Mouse (Mus musculus) urinary bladder, adult 2 months (tissue): Measurements from ENCODE around the gene Smoc2. TPM values are rescaled to one million over a fixed set of nuclear protein-coding genes. Genes with fewer than 3 reads are reported as not detected.
A peak's percentile ranks its signal among the peaks of the same experiment; 100 is the strongest.

Experiments used
- DNase-seq: peaks from one replicate; pipeline ENCODE4 v3.0.0; 2022; ENCODE audit warnings: low spot score
- polyA plus RNA-seq: library from polyadenylated mRNA; depleted of rRNA; stranded (reverse); fragments of >200 nt; gene quantifications from 2 replicates; pipeline ENCODE4 v1.2.3, GENCODE M21; 2012

Gene Smoc2
- polyA plus RNA-seq, 1 experiment: 129 TPM

- DNase-seq: no peak
Observed at GRCm38 (mm10) chr17:14277310-14277709, 2.0 kb upstream of the Smoc2 start.

- no peak for DNase-seq
Observed at GRCm38 (mm10) chr17:14279966-14280300, 627 bp downstream of the Smoc2 start.

DNA sequence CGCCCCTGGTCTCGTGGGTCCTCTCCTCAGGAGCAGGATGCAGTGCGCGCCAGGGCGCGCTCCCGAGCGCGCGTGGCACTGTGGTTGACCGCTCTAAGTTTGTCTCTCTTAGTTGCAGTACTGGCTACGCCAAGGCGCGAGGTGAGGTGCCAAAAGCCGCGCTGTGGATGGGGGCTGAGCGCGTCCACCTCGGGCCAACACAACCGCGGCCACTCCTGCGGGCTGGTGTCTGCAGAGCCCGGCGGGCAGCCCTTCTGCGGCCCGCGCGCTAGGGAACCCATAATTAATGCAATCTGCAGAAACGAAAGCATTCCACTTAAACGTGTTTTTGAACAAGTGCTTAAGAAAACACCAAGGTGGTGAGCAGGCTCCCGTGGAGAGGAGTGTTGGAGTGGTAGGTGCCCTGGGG is 1.1 kb downstream of the Smoc2 start:
- DNase-seq: no peak

GRCm38 (mm10) chr17:14288015-14288616 is 8.8 kb downstream of the Smoc2 start:
- peak; percentile 75 for DNase-seq

DNA sequence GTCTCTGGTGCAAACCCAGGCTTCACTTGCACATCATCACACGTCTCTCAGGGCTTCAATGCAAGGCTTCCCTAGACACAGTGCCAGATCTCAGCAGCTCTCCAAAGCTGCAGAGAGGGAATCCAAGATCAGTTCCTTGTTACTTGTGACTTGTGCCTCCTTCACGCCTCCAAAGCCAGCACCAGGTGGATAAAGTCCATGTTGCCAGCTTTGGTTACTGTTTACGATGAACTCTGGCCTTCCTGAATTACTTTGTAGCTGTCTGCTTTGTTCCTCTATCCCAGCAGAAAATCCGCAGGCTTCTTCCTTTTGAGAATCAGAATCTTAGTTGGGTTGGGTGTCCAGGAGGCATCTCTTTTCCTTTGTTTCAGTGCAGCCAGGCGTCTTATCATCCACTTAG is 14.3 kb downstream of the Smoc2 start:
- DNase-seq: no peak

- DNase-seq: no peak
Observed at GRCm38 (mm10) chr17:14295146-14295545, 15.8 kb downstream of the Smoc2 start.

GRCm38 (mm10) chr17:14300361-14300760 is 21.1 kb downstream of the Smoc2 start:
- DNase-seq: no peak

- no peak for DNase-seq
Observed at GRCm38 (mm10) chr17:14301491-14302344, 22.4 kb downstream of the Smoc2 start.

DNA sequence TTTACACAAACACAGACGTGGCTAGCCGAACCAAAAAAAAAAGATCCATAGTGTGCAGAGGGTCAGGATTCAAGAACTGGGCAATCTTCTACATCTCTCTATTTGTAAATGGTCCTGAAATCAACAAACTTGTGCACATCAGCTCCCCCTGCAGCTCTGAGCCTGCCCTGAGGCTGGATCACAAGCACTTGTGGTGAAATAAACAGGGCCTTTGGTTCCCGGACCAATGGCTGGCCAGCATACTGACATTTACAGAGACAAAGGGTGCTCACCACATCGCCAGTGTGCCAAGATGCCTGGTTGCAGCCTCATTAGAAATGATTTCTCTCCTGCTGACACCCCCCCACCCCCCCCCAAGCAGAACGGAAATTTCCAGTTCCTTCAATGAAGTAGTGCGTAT is 23.1 kb downstream of the Smoc2 start:
- DNase-seq: no peak

GRCm38 (mm10) chr17:14303722-14304121 is 24.4 kb downstream of the Smoc2 start:
- DNase-seq: no peak

DNA sequence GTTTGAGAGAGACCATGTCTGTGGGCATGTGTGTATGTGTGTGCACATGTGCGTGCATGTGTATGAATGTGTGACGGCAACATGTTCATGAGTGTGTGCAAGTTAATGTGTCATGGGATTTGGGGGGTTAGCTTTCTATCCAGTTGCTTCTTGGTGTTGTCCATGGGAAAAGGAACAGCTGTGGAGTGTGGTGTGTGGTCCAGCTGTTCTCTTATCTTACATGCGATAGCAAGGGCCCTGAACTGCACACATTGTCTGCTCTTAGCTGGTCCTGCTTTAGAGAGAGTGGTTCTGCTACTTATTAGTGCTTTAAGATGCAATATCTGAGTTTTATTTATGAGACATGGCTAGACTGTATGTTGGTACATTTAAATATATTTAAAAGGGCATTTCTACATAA is 30.6 kb downstream of the Smoc2 start:
- no peak for DNase-seq

GRCm38 (mm10) chr17:14312440-14312839 is 33.1 kb downstream of the Smoc2 start:
- DNase-seq: no peak

GRCm38 (mm10) chr17:14314308-14314707 is 35.0 kb downstream of the Smoc2 start:
- no peak for DNase-seq

GRCm38 (mm10) chr17:14316536-14316935 is 37.2 kb downstream of the Smoc2 start:
- no peak for DNase-seq

GRCm38 (mm10) chr17:14317439-14317838 is 38.1 kb downstream of the Smoc2 start:
- no peak for DNase-seq

- DNase-seq: no peak
Observed at GRCm38 (mm10) chr17:14326156-14326555, 46.9 kb downstream of the Smoc2 start.

DNA sequence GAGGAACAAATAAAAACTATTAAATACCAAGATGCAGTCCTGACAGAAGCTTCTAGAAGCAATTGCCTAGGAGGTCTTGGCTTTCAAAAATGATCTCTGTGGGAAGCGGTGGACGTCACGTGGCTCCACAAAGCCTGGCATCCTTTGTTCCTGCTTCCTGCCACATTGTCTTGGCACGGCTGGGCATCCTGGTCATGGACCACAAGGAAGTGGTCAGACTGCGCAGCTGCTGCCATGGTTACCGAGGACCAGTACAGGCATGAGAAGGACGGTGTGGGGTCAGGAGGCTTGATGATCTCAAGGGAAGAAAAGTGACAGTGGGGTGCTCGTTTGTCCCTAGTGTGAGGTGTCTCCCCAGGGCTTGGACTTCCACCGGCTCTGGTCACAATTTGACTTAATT is 48.7 kb downstream of the Smoc2 start:
- DNase-seq: no peak

DNA sequence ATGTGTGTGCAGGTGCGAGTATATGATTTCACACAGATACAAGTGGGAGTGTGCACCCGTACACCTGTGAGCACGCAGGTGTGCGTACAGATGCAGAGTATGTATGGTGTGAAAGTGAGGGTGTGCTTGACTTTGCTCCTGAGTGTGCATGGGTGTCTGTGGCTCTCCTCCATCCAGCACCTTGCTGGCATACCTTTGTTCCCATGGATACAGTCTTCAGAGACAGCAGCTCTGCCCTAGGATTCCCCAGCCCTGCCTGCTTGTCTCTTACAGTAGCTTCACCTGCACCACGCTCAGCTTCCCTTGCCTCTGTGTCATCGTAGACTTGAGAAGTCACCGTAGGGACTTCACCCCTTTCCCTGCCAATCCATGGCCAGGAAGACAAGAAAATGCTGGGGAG is 51.2 kb downstream of the Smoc2 start:
- DNase-seq: no peak

- no peak for DNase-seq
Observed at GRCm38 (mm10) chr17:14339932-14340557, 60.7 kb downstream of the Smoc2 start.

- DNase-seq: no peak
Observed at GRCm38 (mm10) chr17:14340736-14341135, 61.4 kb downstream of the Smoc2 start.

- DNase-seq: no peak
Observed at GRCm38 (mm10) chr17:14342511-14342910, 63.2 kb downstream of the Smoc2 start.

- DNase-seq: no peak
Observed at GRCm38 (mm10) chr17:14343442-14343841, 64.1 kb downstream of the Smoc2 start.

DNA sequence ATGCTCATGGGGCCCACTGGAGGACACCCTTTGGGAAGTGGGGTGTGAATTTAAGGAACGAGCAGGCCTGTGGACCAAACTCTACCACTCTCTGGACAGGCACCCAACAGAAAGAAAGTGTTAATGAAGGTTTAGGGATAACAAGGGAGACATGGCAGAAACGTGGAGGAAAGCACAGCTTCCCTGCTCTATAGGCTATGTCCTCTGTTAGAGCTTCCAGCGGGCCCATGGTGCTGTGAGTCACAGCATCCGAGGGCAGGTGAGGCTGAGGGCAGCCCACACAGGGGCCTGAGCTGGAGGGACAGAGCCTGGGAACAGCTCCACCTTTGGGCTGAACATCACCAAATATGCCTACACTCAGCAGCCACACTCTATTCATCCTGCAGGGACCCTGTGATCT is 66.2 kb downstream of the Smoc2 start:
- no peak for DNase-seq
